Comparison of ENCODE assay signal across 16 mouse cellular contexts in genomic region chr11:40540229-40540628, GRCm38 (mm10).
"Had no signal": no experiment of that assay in that cellular context is flagged by ENCODE, and none has a peak within 500 bp of the region (broad histone marks: within the 10 kb centered on the region; RNA-seq: fewer than 3 reads in every experiment).

No protein-coding gene starts in this region.

- H3K4me1 ChIP-seq: limb, embryonic 15.5 days; liver, embryonic 13.5 days; midbrain, embryonic 15.5 days; stomach, embryonic 15.5 days had no signal

- H3K9ac ChIP-seq: kidney, embryonic 15.5 days; limb, embryonic 15.5 days; liver, embryonic 13.5 days; lung, embryonic 14.5 days; midbrain, embryonic 15.5 days; stomach, embryonic 15.5 days had no signal

- H3K36me3 ChIP-seq: kidney, embryonic 15.5 days; limb, embryonic 15.5 days; liver, embryonic 13.5 days; midbrain, embryonic 15.5 days; stomach, embryonic 15.5 days had no signal

- H3K27ac ChIP-seq: kidney, embryonic 15.5 days; limb, embryonic 15.5 days; liver, embryonic 13.5 days; midbrain, embryonic 15.5 days; stomach, embryonic 15.5 days had no signal

- H3K27me3 ChIP-seq: kidney, embryonic 15.5 days; limb, embryonic 15.5 days; liver, embryonic 13.5 days; midbrain, embryonic 15.5 days; stomach, embryonic 15.5 days had no signal

- H3K4me3 ChIP-seq: kidney, embryonic 15.5 days; limb, embryonic 15.5 days; liver, embryonic 13.5 days; midbrain, embryonic 15.5 days; stomach, embryonic 15.5 days had no signal

- H3K4me2 ChIP-seq: kidney, embryonic 15.5 days; limb, embryonic 15.5 days; liver, embryonic 13.5 days; lung, embryonic 14.5 days; midbrain, embryonic 11.5 days; midbrain, embryonic 15.5 days; stomach, embryonic 15.5 days had no signal

- ATAC-seq: midbrain, embryonic 15.5 days had no signal

- H3K9me3 ChIP-seq: kidney, embryonic 15.5 days; limb, embryonic 15.5 days; liver, embryonic 13.5 days; midbrain, embryonic 15.5 days; stomach, embryonic 15.5 days had no signal

- DNase-seq: kidney, adult 2 months; kidney, postnatal 25 days; layer of hippocampus, adult 9-11 months; layer of hippocampus, postnatal 36 days; liver, embryonic 13.5 days; lung, embryonic 14.5 days; lung, postnatal 10 days; lung, postnatal 4 days; right cerebral cortex, postnatal 14 days; thymus, adult 2 months; thymus, postnatal 36 days had no signal
